Mouse (Mus musculus): ENCODE data around the gene Fdxr. TPM values are rescaled to one million over a fixed set of nuclear protein-coding genes. Genes with fewer than 3 reads are reported as not detected.

Fdxr gene
- polyA plus RNA-seq, 1 experiment from 2014 or later, result 6.9 TPM

- DNase-seq (ENCODE audit: low spot score), result no peak
- Histone ChIP-seq H3K4me2 (replicated peaks; ENCODE audit: low read depth, low read length) (peak overlapping the region; percentile 70; the same call in 1 of the 2 replicates), H3K4me3 (ENCODE audit: low read depth, low read length) (no peak overlapping the region), H3K9me3 (ENCODE audit: low read length) (no peaks in the 10 kb centered on the region), H3K27ac (ENCODE audit: low read length) (no peak overlapping the region), H3K9ac (replicated peaks; ENCODE audit: low read depth) (no peak overlapping the region), H3K4me1 (ENCODE audit: insufficient read depth, low read depth, low read length) (peaks cover 10% of the 10 kb centered on the region; the same call in 1 of the 2 replicates), H3K27me3 (replicated peaks; ENCODE audit: insufficient read depth, low read length) (no peaks in the 10 kb centered on the region), H3K36me3 (ENCODE audit: insufficient read depth, low read length) (no peaks in the 10 kb centered on the region)
- WGBS, result 70% methylated on average over 6 of the region's 6 CpGs
- no peak for TF ChIP-seq CTCF (IDR thresholded peaks at IDR 0.05)
- TF ChIP-seq EP300 (IDR thresholded peaks at IDR 0.05), result no peak
- ATAC-seq, result no peak
Observed at GRCm38 (mm10) chr11:115278176-115278575, 1.3 kb upstream of the Fdxr start.

GRCm38 (mm10) chr11:115277604-115277975 is 740 bp upstream of the Fdxr start:
- peak overlapping the region; percentile 43 for H3K9ac ChIP-seq (replicated peaks; ENCODE audit: low read depth)
- peak overlapping the region; percentile 70 for H3K4me2 ChIP-seq (replicated peaks; ENCODE audit: low read depth, low read length)
- H3K27me3 ChIP-seq (replicated peaks; ENCODE audit: insufficient read depth, low read length), result no peaks in the 10 kb centered on the region
- peaks cover 10% of the 10 kb centered on the region; the same call in 1 of the 2 replicates for H3K4me1 ChIP-seq (ENCODE audit: insufficient read depth, low read depth, low read length)
- H3K27ac ChIP-seq (ENCODE audit: low read length), result peak overlapping the region; percentile 85
- DNase-seq (ENCODE audit: low spot score) (no peak), ATAC-seq (no peak)
- TF ChIP-seq EP300 (IDR thresholded peaks at IDR 0.05) (no peak), CTCF (IDR thresholded peaks at IDR 0.05) (no peak)
- WGBS, result 20% methylated on average over 7 of the region's 7 CpGs
- H3K9me3 ChIP-seq (ENCODE audit: low read length), result no peaks in the 10 kb centered on the region
- peak overlapping the region; percentile 53 for H3K4me3 ChIP-seq (ENCODE audit: low read depth, low read length)
- no peaks in the 10 kb centered on the region for H3K36me3 ChIP-seq (ENCODE audit: insufficient read depth, low read length)

- Histone ChIP-seq H3K27me3 (replicated peaks; ENCODE audit: insufficient read depth, low read length) (no peaks in the 10 kb centered on the region), H3K36me3 (ENCODE audit: insufficient read depth, low read length) (no peaks in the 10 kb centered on the region), H3K9ac (replicated peaks; ENCODE audit: low read depth) (no peak overlapping the region), H3K9me3 (ENCODE audit: low read length) (no peaks in the 10 kb centered on the region), H3K4me2 (replicated peaks; ENCODE audit: low read depth, low read length) (peak overlapping the region; percentile 87), H3K27ac (ENCODE audit: low read length) (no peak overlapping the region), H3K4me3 (ENCODE audit: low read depth, low read length) (no peak overlapping the region), H3K4me1 (ENCODE audit: insufficient read depth, low read depth, low read length) (peaks cover 10% of the 10 kb centered on the region; the same call in 1 of the 2 replicates)
- ATAC-seq (no peak), DNase-seq (ENCODE audit: low spot score) (no peak)
- WGBS, result 58% methylated on average over 3 of the region's 3 CpGs
- TF ChIP-seq EP300 (IDR thresholded peaks at IDR 0.05) (no peak), CTCF (IDR thresholded peaks at IDR 0.05) (no peak)
Observed at GRCm38 (mm10) chr11:115275954-115276353, 896 bp downstream of the Fdxr start.

- no peak for TF ChIP-seq EP300 (IDR thresholded peaks at IDR 0.05)
- Histone ChIP-seq H3K36me3 (ENCODE audit: insufficient read depth, low read length) (no peaks in the 10 kb centered on the region), H3K9ac (replicated peaks; ENCODE audit: low read depth) (no peak overlapping the region), H3K9me3 (ENCODE audit: low read length) (no peaks in the 10 kb centered on the region), H3K4me3 (ENCODE audit: low read depth, low read length) (no peak overlapping the region), H3K4me2 (replicated peaks; ENCODE audit: low read depth, low read length) (no peak overlapping the region), H3K4me1 (ENCODE audit: insufficient read depth, low read depth, low read length) (peaks cover 10% of the 10 kb centered on the region; the same call in 1 of the 2 replicates), H3K27ac (ENCODE audit: low read length) (no peak overlapping the region), H3K27me3 (replicated peaks; ENCODE audit: insufficient read depth, low read length) (no peaks in the 10 kb centered on the region)
- DNase-seq (ENCODE audit: low spot score), result no peak
- no peak for ATAC-seq
- WGBS, result 69% methylated on average over 6 of the region's 6 CpGs
Observed at GRCm38 (mm10) chr11:115275509-115275908, 1.3 kb downstream of the Fdxr start.

- no peaks in the 10 kb centered on the region for H3K9me3 ChIP-seq (ENCODE audit: low read length)
- H3K36me3 ChIP-seq (ENCODE audit: insufficient read depth, low read length), result no peaks in the 10 kb centered on the region
- WGBS, result 90% methylated on average over 6 of the region's 6 CpGs
- no peak overlapping the region for H3K4me2 ChIP-seq (replicated peaks; ENCODE audit: low read depth, low read length)
- H3K9ac ChIP-seq (replicated peaks; ENCODE audit: low read depth), result no peak overlapping the region
- peaks cover 10% of the 10 kb centered on the region; the same call in 1 of the 2 replicates for H3K4me1 ChIP-seq (ENCODE audit: insufficient read depth, low read depth, low read length)
- no peaks in the 10 kb centered on the region for H3K27me3 ChIP-seq (replicated peaks; ENCODE audit: insufficient read depth, low read length)
- H3K27ac ChIP-seq (ENCODE audit: low read length), result no peak overlapping the region
- ATAC-seq, result no peak
- DNase-seq (ENCODE audit: low spot score), result no peak
- TF ChIP-seq CTCF (IDR thresholded peaks at IDR 0.05) (no peak), EP300 (IDR thresholded peaks at IDR 0.05) (no peak)
- H3K4me3 ChIP-seq (ENCODE audit: low read depth, low read length), result no peak overlapping the region
Observed at GRCm38 (mm10) chr11:115274771-115275170, 2.1 kb downstream of the Fdxr start.

DNA sequence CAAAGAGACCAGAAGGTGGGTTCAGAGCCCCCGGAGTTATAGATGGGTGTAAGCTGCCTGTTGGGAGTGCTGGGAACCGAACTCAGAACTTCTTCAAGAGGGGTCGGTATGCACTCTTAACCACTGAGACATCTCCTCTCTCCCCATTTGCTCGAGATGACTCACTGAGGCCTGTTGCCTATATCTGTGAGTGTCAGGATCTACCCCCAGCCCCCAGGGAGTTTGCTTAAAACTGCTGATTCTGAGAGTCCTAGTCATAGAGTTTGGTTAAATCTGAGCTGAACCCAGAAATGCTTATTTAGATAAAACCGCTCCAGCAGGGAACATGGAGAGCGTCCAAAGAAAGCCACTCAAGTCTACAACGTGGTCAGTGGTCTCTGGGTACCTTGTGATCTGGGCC is 2.7 kb downstream of the Fdxr start:
- no peaks in the 10 kb centered on the region for H3K9me3 ChIP-seq (ENCODE audit: low read length)
- H3K4me3 ChIP-seq (ENCODE audit: low read depth, low read length), result no peak overlapping the region
- no peak overlapping the region for H3K9ac ChIP-seq (replicated peaks; ENCODE audit: low read depth)
- H3K4me1 ChIP-seq (ENCODE audit: insufficient read depth, low read depth, low read length), result peaks cover 10% of the 10 kb centered on the region; the same call in 1 of the 2 replicates
- H3K27ac ChIP-seq (ENCODE audit: low read length), result no peak overlapping the region
- 0 out of 2 replicates have a peak, but pooled peaks cover under 1% of the 10 kb centered on the region for H3K27me3 ChIP-seq (replicated peaks; ENCODE audit: insufficient read depth, low read length)
- WGBS, result 80% methylated on average over 7 of the region's 7 CpGs
- no peaks in the 10 kb centered on the region for H3K36me3 ChIP-seq (ENCODE audit: insufficient read depth, low read length)
- TF ChIP-seq CTCF (IDR thresholded peaks at IDR 0.05), result no peak
- no peak for TF ChIP-seq EP300 (IDR thresholded peaks at IDR 0.05)
- no peak overlapping the region for H3K4me2 ChIP-seq (replicated peaks; ENCODE audit: low read depth, low read length)
- no peak for DNase-seq (ENCODE audit: low spot score)
- ATAC-seq, result no peak

DNA sequence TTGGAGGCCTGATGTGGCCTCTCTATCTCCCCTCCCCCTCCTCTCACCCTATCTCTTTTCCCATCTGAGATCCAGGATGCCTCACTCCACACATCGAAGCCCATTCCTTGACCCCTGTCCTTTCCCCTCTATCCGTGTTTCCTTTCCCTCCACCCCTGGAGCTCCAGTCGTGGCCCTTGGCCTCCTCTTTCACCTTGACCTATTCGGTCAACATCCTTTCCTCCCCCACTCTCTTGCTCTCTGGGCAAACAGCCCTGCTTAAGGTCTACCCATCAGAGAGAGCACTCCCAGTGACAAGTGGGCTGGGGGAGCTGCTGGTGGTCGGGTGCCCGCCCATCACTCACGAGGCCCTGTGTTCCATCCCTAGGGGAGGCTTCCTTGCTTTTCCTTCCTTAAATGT is 3.1 kb downstream of the Fdxr start:
- H3K27ac ChIP-seq (ENCODE audit: low read length), result no peak overlapping the region
- no peak overlapping the region for H3K9ac ChIP-seq (replicated peaks; ENCODE audit: low read depth)
- H3K36me3 ChIP-seq (ENCODE audit: insufficient read depth, low read length), result no peaks in the 10 kb centered on the region
- H3K27me3 ChIP-seq (replicated peaks; ENCODE audit: insufficient read depth, low read length), result 0 out of 2 replicates have a peak, but pooled peaks cover 4% of the 10 kb centered on the region
- ATAC-seq (no peak), DNase-seq (ENCODE audit: low spot score) (no peak)
- H3K9me3 ChIP-seq (ENCODE audit: low read length), result no peaks in the 10 kb centered on the region
- WGBS, result 46% methylated on average over 7 of the region's 7 CpGs
- H3K4me3 ChIP-seq (ENCODE audit: low read depth, low read length), result no peak overlapping the region
- H3K4me1 ChIP-seq (ENCODE audit: insufficient read depth, low read depth, low read length), result peaks cover 10% of the 10 kb centered on the region; the same call in 1 of the 2 replicates
- no peak overlapping the region for H3K4me2 ChIP-seq (replicated peaks; ENCODE audit: low read depth, low read length)
- TF ChIP-seq CTCF (IDR thresholded peaks at IDR 0.05), result no peak
- no peak for TF ChIP-seq EP300 (IDR thresholded peaks at IDR 0.05)
